Mouse (Mus musculus) hematopoietic stem cell, adult 5-6 weeks (primary cell): Measurements from ENCODE around the gene Zbtb38. TPM values are rescaled to one million over a fixed set of nuclear protein-coding genes. Genes with fewer than 3 reads are reported as not detected.
A peak's percentile ranks its signal among the peaks of the same experiment; 100 is the strongest.

Experiments
- ATAC-seq, 2 experiments: fragments of 125-278 bp in 1 of 2; replicated peaks in 1 of 2; 2 replicates each; pipeline ENCODE4 v1.8.0; 2016 to 2017; ENCODE audit warnings: inconsistent platforms in 2 of 2, mild to moderate bottlenecking in 2 of 2, moderate number of reproducible peaks in 2 of 2, low read depth in 1 of 2, moderate TSS enrichment in 1 of 2; ENCODE audit not compliant: low FRiP score in 2 of 2, poor library complexity in 2 of 2, severe bottlenecking in 2 of 2, insufficient read depth in 1 of 2, low TSS enrichment in 1 of 2
- total RNA-seq: library from RNA; stranded (forward); fragments of 172-1452, 232-1000 nt; gene quantifications from 2 replicates; pipeline ENCODE4 v1.2.3, GENCODE M21; 2017

Zbtb38 gene
- 50.5 and 62.1 TPM in 2 replicates for total RNA-seq

DNA sequence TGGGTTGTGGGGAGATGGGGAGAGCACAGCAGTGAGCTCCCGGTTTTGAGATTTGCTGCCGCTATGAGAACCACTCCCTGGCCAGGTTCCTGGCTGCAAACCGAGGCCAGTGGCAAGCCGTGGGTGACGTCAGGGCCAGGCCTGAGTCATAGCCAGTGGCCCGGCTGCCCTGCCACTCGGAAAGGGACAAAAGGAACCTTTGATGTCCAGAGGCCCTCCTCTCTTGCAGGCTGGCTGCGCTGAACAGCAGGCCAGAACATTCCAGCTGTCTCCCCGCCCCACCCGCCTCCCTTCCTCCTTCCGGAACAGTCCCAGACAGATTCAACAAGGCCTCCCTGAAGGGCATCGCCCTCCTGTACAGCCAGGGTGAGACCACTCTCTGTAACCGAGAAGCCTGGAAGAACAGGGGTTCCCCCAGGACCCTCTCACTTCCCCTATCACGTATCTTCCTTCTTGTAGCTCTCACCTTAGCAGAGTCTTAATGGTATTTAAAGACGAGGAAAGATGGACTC is at the start of gene Zbtb38:
Zbtb38 (minus strand) TSS at position 229 of the 512 bp plus-strand sequence.
- ATAC-seq, result no peak

DNA sequence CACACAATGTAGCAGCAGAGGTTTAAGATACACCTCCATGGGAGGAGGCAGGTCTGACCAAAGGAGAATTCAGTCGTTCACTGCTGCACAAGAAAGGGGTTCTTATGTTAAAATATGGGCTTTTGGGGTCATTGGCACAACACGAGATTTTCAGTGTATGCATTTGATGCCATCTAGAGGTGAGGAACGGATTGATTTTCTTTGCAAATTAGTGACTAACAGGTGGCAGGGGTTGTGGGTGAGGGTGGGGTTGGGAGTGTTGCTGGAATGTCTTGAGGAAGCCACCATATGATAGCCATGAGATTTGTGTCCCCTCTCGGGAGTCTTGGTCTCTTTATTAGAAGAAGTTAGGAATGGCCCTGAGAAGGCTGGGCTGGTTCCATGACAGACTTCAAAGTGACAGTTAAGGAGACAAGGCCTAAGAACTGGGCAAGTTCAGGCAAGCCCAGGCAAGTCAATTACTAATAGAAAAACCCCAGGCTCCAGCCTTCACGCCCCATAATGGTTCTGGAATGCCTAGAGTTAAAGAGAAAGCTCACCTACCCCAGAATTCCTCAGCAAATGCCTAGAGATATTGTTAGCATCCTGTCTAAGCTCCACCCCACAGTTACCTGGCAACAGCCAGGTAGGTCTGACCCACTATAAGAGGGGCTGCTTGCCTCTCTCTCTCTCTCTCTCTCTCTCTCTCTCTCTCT is 47.6 kb upstream of the Zbtb38 start:
- peak; percentile 55 to 57 for ATAC-seq

DNA sequence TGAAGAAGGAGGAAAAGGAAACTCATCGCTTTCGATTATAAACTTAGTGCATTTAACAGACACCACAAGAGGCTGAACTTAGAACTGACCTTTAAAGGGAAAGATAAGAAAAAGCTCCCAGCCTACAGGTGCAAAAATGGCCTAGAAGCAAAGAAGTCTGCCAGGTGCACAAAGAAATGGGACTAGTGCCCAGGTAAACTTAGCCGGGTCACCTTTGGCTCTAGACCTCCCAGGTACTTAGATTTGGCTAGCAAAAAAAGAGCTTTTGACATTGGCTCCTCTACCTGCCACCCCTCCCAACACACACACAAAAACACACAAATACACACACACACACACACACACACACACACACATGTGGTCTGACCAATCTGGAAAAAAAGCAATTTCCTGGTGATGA is 44.7 kb upstream of the Zbtb38 start:
- no peak for ATAC-seq

DNA sequence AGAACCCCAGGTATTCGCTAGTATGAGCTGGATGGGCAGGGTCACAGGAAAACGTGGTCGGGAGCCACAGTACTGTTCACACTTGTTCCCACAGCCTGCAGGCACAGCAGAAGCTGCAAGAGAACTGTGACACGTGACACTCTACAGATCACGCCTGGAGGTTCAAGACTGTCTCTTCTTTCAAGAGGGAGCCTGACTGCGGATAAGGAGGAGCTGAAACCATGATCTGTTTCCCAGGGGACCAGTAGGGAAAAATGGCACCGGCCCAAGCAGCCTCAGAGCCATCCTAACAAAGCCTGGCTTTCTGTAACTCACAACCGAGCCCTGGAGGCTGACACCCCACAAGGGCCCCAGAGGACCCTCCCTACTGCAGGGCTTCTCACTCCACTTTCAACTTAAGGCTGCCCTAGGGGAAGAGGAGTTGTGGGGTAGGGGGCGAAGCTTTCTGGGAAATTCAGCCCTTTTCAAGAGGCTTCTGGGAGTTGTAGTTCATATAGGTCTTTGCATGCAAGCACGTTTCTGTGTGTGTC is 42.8 kb upstream of the Zbtb38 start:
- peak; percentile 17 to 40; a peak in 1 of 4 replicates for ATAC-seq

DNA sequence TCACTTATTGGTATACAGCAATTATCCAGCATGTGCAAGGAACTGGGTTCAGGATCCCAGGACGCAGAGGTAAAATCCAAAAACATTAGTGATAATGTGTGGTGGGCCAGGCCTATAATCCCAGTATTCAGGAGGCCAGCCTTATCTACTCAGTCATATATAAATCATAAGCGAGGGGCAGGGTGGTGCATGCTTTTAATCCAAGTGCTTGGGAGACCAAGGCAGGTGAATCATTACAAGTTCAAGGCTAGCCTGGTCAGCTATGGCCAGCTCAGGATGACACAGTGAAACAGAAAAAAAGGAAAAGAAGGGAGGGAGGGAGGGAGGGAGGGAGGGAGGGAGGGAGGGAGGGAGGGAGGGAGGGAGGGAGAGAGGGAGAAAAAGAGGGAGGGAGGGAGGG is 42.0 kb upstream of the Zbtb38 start:
- no peak for ATAC-seq

DNA sequence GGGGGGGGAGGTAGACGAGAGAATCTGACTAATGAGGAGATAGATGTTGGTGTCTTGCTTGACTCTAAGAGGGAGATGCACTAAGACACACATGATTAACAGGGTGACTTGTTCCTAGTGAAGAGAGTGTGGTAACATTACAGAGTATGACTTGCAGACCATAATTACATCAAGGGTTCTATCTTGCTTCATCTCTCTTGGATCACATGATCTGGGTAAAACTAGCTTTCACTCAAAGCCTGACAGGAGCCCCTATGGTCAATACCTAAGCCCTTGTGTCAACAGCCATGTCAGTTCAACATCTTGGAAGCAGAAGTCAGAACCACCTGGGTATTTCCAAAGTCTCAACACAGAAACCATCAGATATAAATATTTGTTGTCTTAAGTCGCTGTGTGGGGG is 39.9 kb upstream of the Zbtb38 start:
- no peak for ATAC-seq

DNA sequence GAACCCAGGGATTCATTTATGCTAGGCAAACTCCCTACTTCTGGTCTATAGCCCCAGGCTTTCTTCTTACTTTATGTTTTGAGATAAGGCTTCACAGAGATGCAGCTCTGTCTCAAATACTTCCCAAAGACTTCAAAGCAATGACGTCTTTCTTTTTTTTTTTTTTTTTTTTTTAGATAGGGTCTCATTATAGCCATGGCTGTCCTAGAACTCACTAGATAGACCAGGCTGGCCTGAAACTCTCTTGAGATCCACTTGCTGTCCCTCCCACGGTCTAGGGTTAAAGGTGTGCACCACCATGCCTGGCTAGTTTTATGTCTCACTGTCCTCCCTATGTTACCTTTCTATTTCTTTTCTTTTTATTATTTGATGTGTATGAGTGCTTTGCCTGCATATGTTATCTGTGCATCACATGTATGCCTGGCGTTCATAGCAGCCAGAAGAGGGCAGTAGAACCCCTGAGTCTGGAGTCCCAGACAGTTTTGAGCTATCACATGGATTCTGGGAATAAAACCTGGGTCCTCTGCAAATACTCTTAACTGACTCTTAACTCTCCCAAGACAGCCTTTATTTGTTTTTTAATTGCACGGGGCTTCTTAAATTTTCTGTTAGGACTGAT is 37.9 kb upstream of the Zbtb38 start:
- ATAC-seq, result no peak

DNA sequence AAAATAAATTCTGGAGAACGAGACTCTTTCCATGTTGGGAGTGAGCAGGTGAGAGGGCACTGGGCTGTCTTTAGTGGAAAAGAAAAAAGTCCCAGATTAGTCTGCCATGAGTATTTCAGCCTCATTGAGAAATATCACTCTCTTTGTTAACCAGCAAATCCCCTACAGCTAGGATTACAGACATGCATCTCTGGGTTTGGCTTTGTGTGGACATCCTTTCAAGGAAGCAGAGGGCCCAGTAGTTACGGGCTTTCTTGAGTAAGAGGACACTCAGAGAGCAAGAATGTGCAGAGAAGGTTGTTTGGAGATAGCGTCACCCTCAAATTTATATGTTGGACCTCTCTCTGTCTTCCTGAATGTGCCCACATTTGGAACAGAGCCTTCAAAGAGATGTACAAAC is 37.3 kb upstream of the Zbtb38 start:
- ATAC-seq, result no peak

DNA sequence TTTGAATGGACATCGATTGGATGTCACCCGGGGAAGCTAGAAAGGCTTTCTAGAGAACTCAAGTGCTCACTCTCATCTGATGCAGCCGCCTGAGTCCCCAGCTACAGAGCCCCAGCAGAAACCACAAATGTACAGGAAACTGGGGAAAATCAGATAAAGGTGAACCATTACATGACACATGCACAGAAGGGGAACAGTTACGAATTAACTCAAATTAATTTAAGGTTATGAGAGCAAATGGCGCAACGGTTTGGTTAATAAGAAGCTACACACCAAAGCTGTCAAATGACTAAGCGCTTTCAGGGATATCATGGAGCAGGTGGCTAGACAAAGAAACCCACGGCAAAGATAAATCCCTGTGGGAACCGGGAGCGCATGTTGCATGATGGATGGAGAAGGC is 35.2 kb upstream of the Zbtb38 start:
- ATAC-seq, result peak; percentile 67 to 72

DNA sequence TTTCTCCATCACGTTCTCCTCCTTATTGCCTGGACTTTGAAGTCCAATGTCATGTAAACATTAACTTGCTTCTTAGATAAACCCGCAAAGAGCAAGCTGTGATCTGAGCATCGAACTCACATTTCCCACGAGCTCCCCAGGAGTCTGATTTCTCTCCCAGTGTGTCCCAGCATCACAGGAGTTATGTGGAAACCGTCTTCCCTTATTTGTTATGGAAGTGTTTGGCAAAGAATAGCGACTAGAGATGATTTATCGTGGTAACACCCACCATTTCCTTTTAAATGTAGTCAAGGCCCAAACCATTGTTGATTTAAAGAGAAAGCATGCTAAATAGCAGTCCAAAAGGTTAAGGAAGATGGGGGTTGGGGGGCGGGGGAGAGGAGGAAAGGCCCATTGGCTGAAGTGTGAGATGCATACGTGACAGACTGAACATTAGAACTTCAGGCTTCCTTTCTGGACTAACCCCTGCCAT is 33.3 kb upstream of the Zbtb38 start:
- no peak for ATAC-seq

DNA sequence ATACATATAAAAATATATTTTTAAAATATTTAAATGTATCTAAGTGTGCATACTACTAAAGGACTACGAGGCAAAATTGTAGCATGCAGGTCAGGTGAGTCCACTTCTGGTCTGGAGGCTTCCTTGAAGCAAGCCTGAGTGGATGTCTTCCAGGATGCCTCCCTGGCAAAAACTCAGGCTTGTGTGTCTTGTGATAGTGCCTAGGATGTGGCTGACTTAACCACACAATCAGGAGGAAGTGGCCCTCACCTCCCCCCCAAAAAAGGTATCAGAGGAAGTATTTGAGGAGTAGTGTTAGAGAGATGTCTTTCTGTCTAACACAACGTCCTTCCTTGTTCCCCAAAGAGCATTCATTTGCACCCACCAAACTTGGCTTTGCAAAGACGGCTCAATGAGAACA is 32.6 kb upstream of the Zbtb38 start:
- ATAC-seq, result peak; percentile 24 to 44; a peak in 3 of 4 replicates

DNA sequence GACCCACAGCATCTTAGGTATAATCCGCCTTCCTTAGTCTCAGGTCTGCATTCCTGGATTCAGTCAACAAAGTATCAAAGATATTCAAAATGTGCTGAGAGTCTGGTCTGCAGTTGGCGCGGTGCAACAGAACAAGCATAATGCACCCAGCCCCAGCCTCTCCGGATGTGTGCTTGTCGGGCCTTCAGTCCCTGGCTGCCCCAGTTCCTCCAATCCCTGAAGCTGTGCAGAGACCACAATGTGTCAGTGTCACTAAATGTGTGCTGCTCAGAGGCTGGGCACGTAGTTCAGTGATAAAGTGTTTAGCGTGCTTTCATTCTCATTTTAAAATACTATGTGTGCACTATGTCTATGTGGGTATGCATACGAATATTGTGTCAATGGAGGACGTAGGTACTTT is 31.0 kb upstream of the Zbtb38 start:
- peak; percentile 70 to 79 for ATAC-seq

DNA sequence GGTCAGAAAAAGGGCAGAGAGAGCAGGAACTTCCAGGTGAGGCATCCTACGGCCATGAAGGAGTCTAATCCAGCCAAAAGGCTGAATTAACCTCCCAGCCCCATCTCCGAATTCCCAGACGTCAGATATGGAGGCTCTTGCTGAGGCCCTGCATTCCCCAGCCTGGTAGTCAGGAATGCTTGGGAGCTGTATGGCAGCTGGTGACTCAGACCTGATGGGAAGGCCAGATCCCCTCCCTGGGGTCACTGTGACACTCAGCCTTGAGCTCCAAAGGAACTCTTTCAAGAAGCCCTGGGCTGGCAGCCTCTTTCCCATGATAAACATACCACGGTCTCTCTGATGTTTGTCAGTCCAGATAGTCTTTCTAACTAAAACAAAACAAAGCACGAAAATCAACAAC is 30.6 kb upstream of the Zbtb38 start:
- ATAC-seq, result no peak

DNA sequence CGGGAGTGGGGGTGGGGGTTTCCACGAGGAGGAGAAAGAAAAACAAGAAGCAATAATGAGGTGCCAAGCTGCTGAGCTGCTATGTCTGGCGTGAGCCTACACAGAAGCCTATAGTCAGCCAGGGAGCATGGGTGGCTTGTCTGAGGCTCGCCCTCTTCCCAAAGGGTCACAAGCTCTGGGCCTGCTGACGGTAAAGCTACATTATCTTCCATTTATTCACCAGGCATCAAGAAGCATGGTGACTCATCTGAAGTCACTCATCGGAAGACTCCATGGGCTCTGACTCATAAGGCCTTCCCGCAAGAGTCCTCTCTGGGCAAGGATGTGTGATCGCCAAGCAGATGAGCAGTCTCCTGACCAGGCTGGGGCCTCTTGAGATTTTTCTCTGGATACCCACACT is 29.4 kb upstream of the Zbtb38 start:
- ATAC-seq, result no peak

DNA sequence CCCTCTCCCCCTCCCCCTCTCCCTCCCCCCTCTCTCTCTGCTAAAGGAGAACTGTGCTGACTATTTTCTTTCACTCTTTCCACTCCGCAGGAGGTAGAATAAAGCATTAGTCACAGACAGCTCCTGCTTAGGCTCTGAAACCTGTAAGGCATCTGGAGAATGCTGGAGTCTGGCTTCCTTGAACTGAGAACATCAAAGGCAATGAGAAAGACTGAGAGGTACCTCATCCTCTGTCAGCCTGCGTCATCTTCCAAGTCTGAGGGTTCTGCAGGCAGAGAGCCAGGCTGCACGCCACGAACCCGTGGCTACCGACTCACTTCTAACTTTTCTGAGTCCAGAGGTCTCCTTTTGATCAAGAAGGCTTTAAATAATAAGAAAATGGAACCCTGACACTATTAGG is 20.5 kb upstream of the Zbtb38 start:
- no peak for ATAC-seq

DNA sequence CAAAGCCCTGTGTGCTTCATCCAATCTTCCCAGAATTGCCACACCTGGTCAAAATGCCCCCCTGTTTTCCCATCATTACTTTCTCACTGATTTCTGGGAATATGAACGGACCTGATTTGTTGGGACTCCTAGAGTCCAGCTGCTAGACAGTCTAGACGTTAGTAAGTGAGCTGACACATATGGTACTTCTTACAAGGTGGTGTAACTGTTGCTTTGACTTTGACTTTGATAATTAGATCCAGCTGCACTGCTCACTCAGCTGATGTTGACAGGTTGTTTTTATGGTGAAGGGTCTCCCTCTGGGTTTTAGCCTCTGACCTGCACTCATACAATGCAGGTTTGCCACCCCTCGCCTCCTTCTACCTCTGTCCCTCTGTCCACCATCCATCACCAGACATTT is 17.8 kb upstream of the Zbtb38 start:
- ATAC-seq, result no peak

DNA sequence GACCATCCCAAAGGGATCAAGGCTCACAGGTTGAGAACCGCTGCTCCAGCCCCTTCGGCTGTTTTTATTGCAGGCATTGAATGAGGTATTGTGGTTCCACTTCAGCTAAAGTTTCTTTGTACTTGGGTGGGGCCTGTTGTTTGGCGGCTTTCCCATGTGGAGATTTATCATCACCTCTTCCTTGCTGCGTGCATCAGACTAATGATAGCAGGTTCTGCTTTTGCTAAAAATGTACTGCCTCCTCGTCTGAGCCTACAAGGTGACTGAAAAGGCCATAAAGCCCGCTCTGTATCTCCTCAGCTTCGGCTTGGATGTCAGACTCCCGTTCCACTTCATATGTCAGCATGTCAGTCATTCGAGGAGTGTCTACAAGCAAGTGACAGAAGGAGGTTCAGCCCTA is 17.0 kb upstream of the Zbtb38 start:
- peak; percentile 14 to 23; a peak in 1 of 4 replicates for ATAC-seq

DNA sequence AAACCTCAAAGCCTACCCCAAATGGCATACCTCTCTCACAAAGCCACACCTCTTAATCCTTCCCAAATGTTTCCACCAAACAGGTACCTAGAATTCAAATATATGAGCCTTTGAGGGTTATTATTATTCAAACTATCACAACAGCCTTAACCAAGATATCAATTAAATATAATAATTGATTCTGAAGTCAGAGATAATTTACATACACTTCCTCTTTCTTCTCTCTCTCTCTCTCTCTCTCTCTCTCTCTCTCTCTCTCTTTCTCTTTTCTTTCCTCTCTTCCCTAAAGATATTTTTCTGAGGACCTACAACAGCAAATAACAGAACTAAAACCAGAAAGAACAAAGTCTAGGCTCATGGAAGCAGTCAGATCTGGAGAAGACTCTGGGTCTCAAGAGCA is 15.2 kb upstream of the Zbtb38 start:
- no peak for ATAC-seq
